Mouse (Mus musculus): ENCODE data around the gene Napsa. TPM values are rescaled to one million over a fixed set of nuclear protein-coding genes. Genes with fewer than 3 reads are reported as not detected.

Napsa gene
- polyA plus RNA-seq, 1 experiment from 2014 or later = 2.8 TPM

DNA sequence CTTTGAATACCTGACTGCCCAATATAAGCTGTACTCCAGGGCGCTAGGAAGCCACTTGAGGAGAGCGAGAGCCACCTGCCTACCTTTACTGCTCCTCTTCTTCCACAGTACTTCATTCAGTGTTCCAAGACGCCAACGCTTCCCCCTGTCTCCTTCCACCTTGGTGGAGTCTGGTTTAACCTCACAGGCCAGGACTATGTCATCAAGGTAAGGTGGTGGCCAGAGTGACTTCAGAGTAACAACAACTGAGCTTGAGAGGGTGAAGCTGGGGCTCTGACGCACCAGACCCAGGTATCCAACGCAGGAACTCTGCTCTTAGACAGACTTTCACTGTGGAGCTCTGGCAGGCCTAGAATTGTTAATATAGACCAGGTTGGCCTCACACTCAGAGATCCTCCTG is 13.4 kb downstream of the Napsa start:
- H3K36me3 ChIP-seq (ENCODE audit: control insufficient read depth, insufficient read depth, low read length) = no peaks in the 10 kb centered on the region
- H3K9ac ChIP-seq (ENCODE audit: low read depth, low read length) = no peak overlapping the region
- WGBS = 95% methylated on average over 6 of the region's 6 CpGs
- no peak overlapping the region for H3K27ac ChIP-seq (replicated peaks; ENCODE audit: low read depth, low read length)
- no peak overlapping the region for H3K4me3 ChIP-seq (ENCODE audit: low read depth, low read length)
- peaks cover 10% of the 10 kb centered on the region for H3K4me1 ChIP-seq (ENCODE audit: control insufficient read depth, insufficient read depth, low read length)
- no peak for DNase-seq (ENCODE audit: low spot score)
- no peak for ATAC-seq (ENCODE audit: low read depth)
- H3K27me3 ChIP-seq (replicated peaks; ENCODE audit: control insufficient read depth, insufficient read depth, low read length) = peaks cover 39% of the 10 kb centered on the region
- H3K4me2 ChIP-seq (ENCODE audit: low read depth, low read length) = no peak overlapping the region
- H3K9me3 ChIP-seq (ENCODE audit: control insufficient read depth, low read length) = no peaks in the 10 kb centered on the region

DNA sequence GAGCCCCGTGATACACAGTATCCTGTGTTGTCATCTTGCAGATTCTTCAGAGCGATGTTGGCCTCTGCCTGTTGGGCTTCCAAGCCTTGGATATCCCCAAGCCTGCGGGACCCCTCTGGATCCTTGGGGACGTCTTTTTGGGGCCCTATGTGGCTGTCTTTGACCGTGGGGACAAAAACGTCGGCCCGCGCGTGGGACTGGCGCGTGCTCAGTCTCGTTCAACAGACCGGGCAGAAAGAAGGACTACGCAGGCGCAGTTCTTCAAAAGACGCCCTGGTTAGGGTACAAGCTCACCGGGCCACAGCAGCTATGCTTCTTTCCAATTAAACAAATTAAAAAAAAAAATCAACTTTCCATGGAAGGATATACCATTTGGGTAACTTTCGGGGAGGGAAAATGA is 14.3 kb downstream of the Napsa start:
- Histone ChIP-seq H3K4me3 (ENCODE audit: low read depth, low read length) (peak overlapping the region; percentile 33), H3K4me1 (ENCODE audit: control insufficient read depth, insufficient read depth, low read length) (peaks cover 15% of the 10 kb centered on the region), H3K4me2 (ENCODE audit: low read depth, low read length) (peak overlapping the region; percentile 63), H3K36me3 (ENCODE audit: control insufficient read depth, insufficient read depth, low read length) (no peaks in the 10 kb centered on the region), H3K9ac (ENCODE audit: low read depth, low read length) (peak overlapping the region; percentile 51), H3K27me3 (replicated peaks; ENCODE audit: control insufficient read depth, insufficient read depth, low read length) (peaks cover 47% of the 10 kb centered on the region), H3K9me3 (ENCODE audit: control insufficient read depth, low read length) (no peaks in the 10 kb centered on the region), H3K27ac (replicated peaks; ENCODE audit: low read depth, low read length) (no peak overlapping the region)
- DNase-seq (ENCODE audit: low spot score) (peak; percentile 48), ATAC-seq (ENCODE audit: low read depth) (no peak)
- WGBS = 13% methylated on average over 19 of the region's 19 CpGs

DNA sequence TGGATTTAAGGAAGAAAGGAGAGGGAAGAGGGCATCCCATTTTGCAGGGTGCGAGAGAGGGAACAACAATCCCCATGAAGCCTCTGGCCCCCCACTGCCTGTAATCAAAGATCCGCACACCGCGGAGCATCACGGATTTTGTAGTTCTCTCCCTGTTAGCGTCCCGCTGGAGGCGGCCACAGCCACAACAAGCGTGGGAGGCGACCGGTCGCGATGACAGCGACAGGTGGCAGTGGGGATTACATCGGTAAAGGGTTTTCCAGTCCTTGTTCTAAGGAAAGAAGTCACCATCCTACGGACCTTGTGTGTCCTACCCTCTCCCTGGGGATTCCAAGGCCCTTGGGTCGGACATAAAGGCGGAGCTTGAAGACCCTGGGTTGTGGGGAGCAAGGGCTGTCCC is 14.8 kb downstream of the Napsa start:
- WGBS = 2% methylated on average over 18 of the region's 18 CpGs
- Histone ChIP-seq H3K4me3 (ENCODE audit: low read depth, low read length) (peak overlapping the region; percentile 33), H3K9ac (ENCODE audit: low read depth, low read length) (peak overlapping the region; percentile 43), H3K36me3 (ENCODE audit: control insufficient read depth, insufficient read depth, low read length) (no peaks in the 10 kb centered on the region), H3K9me3 (ENCODE audit: control insufficient read depth, low read length) (no peaks in the 10 kb centered on the region), H3K4me2 (ENCODE audit: low read depth, low read length) (peak overlapping the region; percentile 63), H3K4me1 (ENCODE audit: control insufficient read depth, insufficient read depth, low read length) (peaks cover 16% of the 10 kb centered on the region), H3K27me3 (replicated peaks; ENCODE audit: control insufficient read depth, insufficient read depth, low read length) (peaks cover 52% of the 10 kb centered on the region), H3K27ac (replicated peaks; ENCODE audit: low read depth, low read length) (no peak overlapping the region)
- ATAC-seq (ENCODE audit: low read depth) (peak; percentile 42; the same call in 1 of the 2 replicates), DNase-seq (ENCODE audit: low spot score) (peak; percentile 86)

DNA sequence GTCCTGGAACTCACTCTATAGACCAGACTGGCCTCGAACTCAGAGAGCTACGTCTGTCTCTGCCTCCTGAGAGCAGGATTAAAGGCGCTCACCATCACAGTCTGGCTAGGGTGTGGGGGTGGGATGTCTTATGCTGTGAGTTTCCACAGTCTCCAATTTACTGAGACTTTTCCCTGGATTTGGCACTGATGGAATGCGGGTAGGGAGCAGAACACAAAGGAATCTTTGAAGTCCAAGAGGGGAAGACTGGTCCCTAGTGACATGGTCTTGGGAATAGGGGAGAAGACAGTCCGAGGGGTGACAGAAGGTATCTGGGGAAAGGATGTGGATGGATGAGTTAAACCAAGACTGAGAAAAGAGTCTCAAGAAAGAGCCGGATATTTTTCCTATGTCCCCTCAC is 15.5 kb downstream of the Napsa start:
- Histone ChIP-seq H3K4me3 (ENCODE audit: low read depth, low read length) (no peak overlapping the region), H3K4me1 (ENCODE audit: control insufficient read depth, insufficient read depth, low read length) (peaks cover 16% of the 10 kb centered on the region), H3K36me3 (ENCODE audit: control insufficient read depth, insufficient read depth, low read length) (no peaks in the 10 kb centered on the region), H3K9ac (ENCODE audit: low read depth, low read length) (no peak overlapping the region), H3K9me3 (ENCODE audit: control insufficient read depth, low read length) (no peaks in the 10 kb centered on the region), H3K27ac (replicated peaks; ENCODE audit: low read depth, low read length) (no peak overlapping the region), H3K4me2 (ENCODE audit: low read depth, low read length) (0 out of 2 replicates have a peak overlapping the region, but pooled peaks have one; percentile 98), H3K27me3 (replicated peaks; ENCODE audit: control insufficient read depth, insufficient read depth, low read length) (peaks cover 59% of the 10 kb centered on the region)
- WGBS = 33% methylated on average over 6 of the region's 6 CpGs
- DNase-seq (ENCODE audit: low spot score) (no peak), ATAC-seq (ENCODE audit: low read depth) (no peak)

DNA sequence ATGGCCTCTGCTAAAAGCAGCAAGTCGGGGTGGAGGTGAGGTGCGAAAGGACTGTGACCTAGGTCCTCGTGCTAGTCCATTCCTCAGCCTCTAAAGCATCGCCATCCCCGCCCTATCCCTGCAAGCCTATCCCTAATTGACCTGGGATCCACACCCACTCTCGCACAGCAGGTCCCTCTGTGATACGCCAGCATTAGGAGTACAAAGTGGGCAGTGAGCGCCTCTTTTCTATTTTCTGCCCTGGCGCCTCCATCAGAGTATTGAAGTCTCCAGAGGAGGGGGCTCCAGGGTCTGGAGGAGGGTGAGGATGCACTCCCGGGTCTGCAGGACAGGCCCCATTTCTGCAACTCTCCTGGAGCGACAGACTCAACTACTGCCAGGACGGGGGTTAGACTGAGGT is 16.2 kb downstream of the Napsa start:
- DNase-seq (ENCODE audit: low spot score) = no peak
- Histone ChIP-seq H3K4me2 (ENCODE audit: low read depth, low read length) (peak overlapping the region; percentile 98), H3K4me1 (ENCODE audit: control insufficient read depth, insufficient read depth, low read length) (peaks cover 18% of the 10 kb centered on the region), H3K27me3 (replicated peaks; ENCODE audit: control insufficient read depth, insufficient read depth, low read length) (peaks cover 66% of the 10 kb centered on the region), H3K9me3 (ENCODE audit: control insufficient read depth, low read length) (no peaks in the 10 kb centered on the region), H3K27ac (replicated peaks; ENCODE audit: low read depth, low read length) (no peak overlapping the region), H3K4me3 (ENCODE audit: low read depth, low read length) (peak overlapping the region; percentile 62), H3K9ac (ENCODE audit: low read depth, low read length) (peak overlapping the region; percentile 53), H3K36me3 (ENCODE audit: control insufficient read depth, insufficient read depth, low read length) (no peaks in the 10 kb centered on the region)
- WGBS = 10% methylated on average over 12 of the region's 12 CpGs
- ATAC-seq (ENCODE audit: low read depth) = no peak

DNA sequence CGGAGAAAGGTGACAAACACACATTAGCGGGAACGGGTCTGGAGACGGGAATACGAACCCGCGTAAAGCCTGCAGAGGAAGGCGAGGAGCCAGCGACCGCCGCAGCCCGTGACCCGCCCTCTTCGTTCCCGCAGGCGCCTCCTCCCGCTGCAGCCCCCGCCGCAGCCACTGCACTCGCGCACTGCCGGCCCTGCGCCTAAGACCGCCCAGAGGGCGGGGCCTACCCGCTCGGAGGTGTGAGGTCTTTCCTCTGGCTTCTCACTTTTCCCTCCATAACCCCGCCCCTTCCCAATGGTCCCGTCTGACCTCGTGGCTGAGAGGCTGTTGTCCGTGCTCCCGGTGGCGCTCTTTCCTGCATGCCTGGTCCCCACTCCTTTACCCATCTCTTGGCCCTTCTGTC is 17.0 kb downstream of the Napsa start:
- H3K4me2 ChIP-seq (ENCODE audit: low read depth, low read length) = peak overlapping the region; percentile 98
- H3K27ac ChIP-seq (replicated peaks; ENCODE audit: low read depth, low read length) = no peak overlapping the region
- peaks cover 70% of the 10 kb centered on the region for H3K27me3 ChIP-seq (replicated peaks; ENCODE audit: control insufficient read depth, insufficient read depth, low read length)
- no peaks in the 10 kb centered on the region for H3K36me3 ChIP-seq (ENCODE audit: control insufficient read depth, insufficient read depth, low read length)
- H3K9ac ChIP-seq (ENCODE audit: low read depth, low read length) = peak overlapping the region; percentile 53
- DNase-seq (ENCODE audit: low spot score) = peak; percentile 88
- H3K4me1 ChIP-seq (ENCODE audit: control insufficient read depth, insufficient read depth, low read length) = peaks cover 26% of the 10 kb centered on the region
- ATAC-seq (ENCODE audit: low read depth) = peak; percentile 42
- H3K9me3 ChIP-seq (ENCODE audit: control insufficient read depth, low read length) = no peaks in the 10 kb centered on the region
- WGBS = 2% methylated on average over 19 of the region's 33 CpGs
- H3K4me3 ChIP-seq (ENCODE audit: low read depth, low read length) = peak overlapping the region; percentile 62

DNA sequence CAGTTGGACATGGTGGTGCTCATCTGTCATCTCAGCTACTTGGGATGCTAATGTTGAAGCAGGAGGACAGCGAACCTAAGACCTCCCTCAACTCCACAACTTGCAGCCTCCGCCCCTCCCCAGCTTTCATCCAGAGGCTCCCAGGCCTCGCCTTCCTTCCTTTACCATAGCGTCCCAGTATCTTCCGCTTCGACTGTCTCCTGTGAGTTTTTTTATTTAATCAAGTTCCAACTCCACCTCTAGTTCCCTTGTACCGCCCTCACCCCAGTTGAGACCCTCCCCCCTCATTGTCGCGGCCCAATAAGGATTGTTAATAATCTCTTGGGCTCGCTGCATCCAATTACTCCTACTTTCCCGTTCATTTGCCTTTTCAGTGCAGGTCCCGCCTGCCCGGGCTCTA is 17.8 kb downstream of the Napsa start:
- DNase-seq (ENCODE audit: low spot score) = no peak
- H3K4me2 ChIP-seq (ENCODE audit: low read depth, low read length) = peak overlapping the region; percentile 98
- peaks cover 70% of the 10 kb centered on the region for H3K27me3 ChIP-seq (replicated peaks; ENCODE audit: control insufficient read depth, insufficient read depth, low read length)
- no peak for ATAC-seq (ENCODE audit: low read depth)
- no peak overlapping the region; the same call in 1 of the 2 replicates for H3K9ac ChIP-seq (ENCODE audit: low read depth, low read length)
- 4% methylated on average over 13 of the region's 13 CpGs for WGBS
- peaks cover 27% of the 10 kb centered on the region for H3K4me1 ChIP-seq (ENCODE audit: control insufficient read depth, insufficient read depth, low read length)
- H3K4me3 ChIP-seq (ENCODE audit: low read depth, low read length) = peak overlapping the region; percentile 62
- H3K9me3 ChIP-seq (ENCODE audit: control insufficient read depth, low read length) = no peaks in the 10 kb centered on the region
- no peak overlapping the region for H3K27ac ChIP-seq (replicated peaks; ENCODE audit: low read depth, low read length)
- no peaks in the 10 kb centered on the region for H3K36me3 ChIP-seq (ENCODE audit: control insufficient read depth, insufficient read depth, low read length)

DNA sequence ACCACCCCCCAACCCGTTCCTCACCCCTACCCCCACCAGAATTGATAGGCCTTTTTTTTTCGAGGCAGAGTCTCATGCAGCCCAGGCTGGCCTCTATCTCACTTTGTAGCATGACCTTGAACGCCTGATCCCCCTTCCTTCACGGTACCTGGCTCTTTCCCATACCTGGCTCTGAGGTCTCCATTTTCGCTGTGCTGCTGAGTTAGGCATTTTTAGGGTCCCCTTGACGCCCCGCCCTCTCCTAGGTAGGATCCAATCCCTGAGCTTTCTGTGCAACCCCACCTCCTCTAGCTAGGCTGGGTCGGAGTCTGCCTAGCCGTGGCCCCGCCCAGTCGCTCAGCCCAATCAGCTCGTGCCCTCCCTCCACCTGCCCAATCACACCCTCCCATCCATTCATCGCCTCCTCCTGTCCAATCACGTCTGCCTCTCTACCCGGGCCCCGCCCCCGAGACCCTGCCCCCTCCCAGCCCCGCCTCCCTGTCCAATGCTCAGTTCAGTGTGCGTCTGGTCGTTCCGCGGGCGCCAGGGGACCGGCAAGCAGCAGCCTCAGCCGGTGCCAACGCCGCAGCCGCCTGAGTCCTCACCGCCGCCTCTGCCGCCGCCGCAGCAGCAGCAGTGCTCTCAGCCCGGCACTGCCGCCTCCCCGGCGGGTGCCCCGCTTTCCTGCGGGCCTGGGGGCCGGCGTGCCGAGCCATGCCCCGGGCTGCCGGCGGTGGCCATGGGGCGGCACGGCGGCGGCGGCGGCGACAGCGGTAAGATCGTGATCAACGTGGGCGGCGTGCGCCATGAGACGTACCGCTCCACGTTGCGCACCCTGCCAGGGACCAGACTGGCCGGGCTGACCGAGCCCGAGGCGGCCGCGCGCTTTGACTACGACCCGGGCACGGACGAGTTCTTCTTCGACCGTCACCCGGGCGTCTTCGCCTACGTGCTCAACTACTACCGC is 18.5 kb downstream of the Napsa start, which contains the start of gene Kcnc3:
Gene Kcnc3 (plus strand): TSS at position 263 of the 946 bp plus-strand sequence.
- Histone ChIP-seq H3K9ac (ENCODE audit: low read depth, low read length) (peak within 1 kb of the TSS; percentile 61), H3K27ac (replicated peaks; ENCODE audit: low read depth, low read length) (no peak within 1 kb of the TSS), H3K9me3 (ENCODE audit: control insufficient read depth, low read length) (no peaks in the 10 kb centered on the region), H3K27me3 (replicated peaks; ENCODE audit: control insufficient read depth, insufficient read depth, low read length) (peaks cover 69% of the 10 kb centered on the region), H3K4me3 (ENCODE audit: low read depth, low read length) (peak within 1 kb of the TSS; percentile 62), H3K4me2 (ENCODE audit: low read depth, low read length) (peak within 1 kb of the TSS; percentile 98), H3K4me1 (ENCODE audit: control insufficient read depth, insufficient read depth, low read length) (peaks cover 27% of the 10 kb centered on the region), H3K36me3 (ENCODE audit: control insufficient read depth, insufficient read depth, low read length) (no peaks in the 10 kb centered on the region)
- DNase-seq (ENCODE audit: low spot score) (peak; percentile 97), ATAC-seq (ENCODE audit: low read depth) (peak; percentile 95)
- WGBS = under 1% methylated on average over 55 of the region's 80 CpGs
